Mouse (Mus musculus) kidney, postnatal 4 days (tissue): ENCODE measurements around the gene Cuedc2.
A peak's percentile ranks its signal among the peaks of the same experiment; 100 is the strongest.

Experiments used
- DNase-seq, 2 experiments: peaks; one replicate each; pipeline ENCODE4 v3.0.0; 2021; ENCODE audit warnings: mixed read lengths in 2 of 2

The Cuedc2 gene

DNA sequence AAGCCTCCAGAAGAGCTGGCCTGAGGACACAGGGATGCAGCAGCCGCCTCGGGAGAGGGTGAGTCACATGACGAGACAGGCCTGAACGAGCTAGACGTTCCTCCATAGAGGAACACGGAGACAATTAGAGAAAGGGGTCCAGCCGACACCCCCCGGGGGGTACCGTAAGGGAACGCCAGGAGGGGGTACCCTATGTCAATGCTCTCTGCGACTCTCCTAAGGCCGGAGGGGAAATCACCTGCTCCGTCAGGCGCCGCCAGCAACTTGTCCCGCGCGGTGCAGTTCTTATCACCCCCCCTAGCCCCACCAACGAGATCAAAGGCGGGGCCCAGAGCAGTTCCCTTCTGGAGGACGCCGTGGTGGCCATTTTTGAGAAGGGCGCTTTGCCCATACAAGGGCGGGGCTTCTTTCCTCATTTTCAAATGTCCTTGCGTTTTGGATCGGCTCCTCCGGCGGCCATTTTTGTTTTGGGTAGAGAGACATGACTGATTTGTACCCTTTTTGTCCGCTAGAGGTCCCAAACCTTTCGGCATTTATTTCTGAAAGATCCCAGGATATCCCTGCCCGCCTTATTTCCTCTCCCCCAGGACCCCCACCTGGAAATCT, at the start of gene Cuedc2:
Gene Cuedc2, minus strand, starts transcription at position 372 of the 606 bp plus-strand sequence.
- peak; percentile 97 to 98 for DNase-seq

- DNase-seq: peak in 1 of 2 experiments; percentile 35
These were observed 43.8 kb upstream of the Cuedc2 start for GRCm38 (mm10) chr19:46382275-46382674.

- DNase-seq: no peak
These were observed 37.4 kb upstream of the Cuedc2 start for GRCm38 (mm10) chr19:46375891-46376290.

- DNase-seq: no peak
These were observed 37.0 kb upstream of the Cuedc2 start for GRCm38 (mm10) chr19:46375489-46375888.

GRCm38 (mm10) chr19:46374477-46375088, 36.1 kb upstream of the Cuedc2 start:
- DNase-seq: peak in 1 of 2 experiments; percentile 18

- peak; percentile 77 to 83 for DNase-seq
These were observed 30.7 kb upstream of the Cuedc2 start for GRCm38 (mm10) chr19:46369204-46369603.

DNA sequence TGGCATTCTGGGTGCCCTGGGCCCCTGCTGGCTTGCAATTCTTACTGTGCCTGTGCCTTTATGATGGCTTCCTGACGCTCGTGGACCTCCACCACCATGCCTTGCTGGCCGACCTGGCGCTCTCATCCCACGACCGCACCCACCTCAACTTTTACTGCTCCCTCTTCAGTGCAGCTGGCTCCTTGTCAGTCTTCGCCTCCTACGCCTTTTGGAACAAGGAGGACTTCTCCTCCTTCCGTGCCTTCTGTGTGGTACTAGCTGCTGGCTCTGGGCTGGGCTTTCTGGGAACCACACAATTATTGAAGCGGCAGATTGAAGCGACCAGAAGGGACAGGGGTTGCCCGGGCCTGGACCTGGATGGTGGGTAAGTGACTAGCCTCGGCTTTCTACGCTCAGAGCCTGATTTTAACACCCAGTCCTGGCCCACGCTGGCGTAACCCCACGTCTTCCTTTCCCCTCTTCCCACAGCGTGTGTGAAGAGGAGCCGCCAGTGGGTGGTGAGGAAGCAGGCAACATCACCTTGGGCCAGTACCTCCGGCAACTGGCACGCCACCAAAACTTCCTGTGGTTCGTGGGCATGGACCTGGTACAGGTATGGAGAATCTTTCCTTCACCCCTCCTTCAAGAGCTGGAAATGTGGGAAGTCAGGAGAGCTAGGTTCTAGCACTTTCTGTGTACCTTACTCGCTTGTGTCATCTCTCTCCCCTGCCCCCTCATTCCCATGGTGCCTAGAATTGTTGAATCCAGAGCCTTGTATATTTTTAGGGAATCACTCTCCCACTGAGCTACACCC, 29.5 kb upstream of the Cuedc2 start:
- no peak for DNase-seq

DNA sequence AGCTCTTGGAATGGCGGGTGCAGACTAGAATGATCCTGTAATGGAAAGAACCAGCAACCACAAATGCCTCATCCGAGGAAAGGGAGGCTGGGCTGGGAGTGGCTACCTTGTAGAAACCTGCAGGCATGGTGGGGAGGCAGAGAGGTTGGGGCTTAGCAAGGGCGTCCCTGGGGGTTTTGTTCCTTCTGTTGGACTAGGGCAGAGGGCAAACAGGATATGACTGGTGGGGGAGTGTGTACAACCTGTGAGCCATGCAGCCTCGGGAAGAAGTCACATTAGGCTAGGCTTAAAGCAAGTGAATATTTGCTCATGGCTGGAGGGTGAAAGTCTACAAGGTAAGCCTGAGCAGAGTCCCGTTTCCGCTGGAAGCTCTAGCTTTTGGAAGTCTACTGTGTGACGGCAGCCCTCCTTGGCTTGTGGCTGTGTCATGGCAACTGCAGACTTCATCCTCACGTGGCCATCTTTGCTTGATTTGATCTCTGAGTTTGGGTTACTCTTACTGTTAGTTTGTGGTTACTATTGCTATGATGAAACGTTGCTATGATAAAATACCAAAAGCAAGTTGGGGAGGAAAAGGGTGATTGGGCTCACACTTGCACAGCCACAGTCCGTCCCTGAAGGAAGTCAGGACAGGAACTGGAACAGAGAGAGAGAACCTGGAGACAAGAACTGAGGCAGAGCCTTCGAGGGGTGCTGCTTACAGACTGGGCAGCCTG, 24.9 kb upstream of the Cuedc2 start:
- DNase-seq: peak in 1 of 2 experiments; percentile 23

DNA sequence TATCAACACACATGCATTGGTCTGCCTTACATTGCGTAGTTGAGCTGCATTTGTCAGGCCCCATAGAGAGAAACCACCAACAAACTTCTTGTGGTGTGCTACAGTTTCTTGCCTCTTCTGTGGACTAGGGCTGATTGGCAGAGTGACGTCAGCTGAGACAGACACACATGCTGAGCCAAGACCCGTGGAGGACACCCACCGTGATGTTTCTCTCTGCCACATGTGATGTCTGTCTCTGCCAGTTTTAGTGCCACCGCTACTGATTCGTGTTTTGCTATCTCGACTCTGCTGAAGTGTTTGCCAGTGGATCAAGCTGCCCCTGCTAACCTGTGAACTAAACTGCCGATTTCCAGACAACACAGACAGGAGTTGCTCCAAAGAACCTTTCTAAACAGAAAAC, 23.6 kb upstream of the Cuedc2 start:
- no peak for DNase-seq

GRCm38 (mm10) chr19:46358381-46358780, 19.9 kb upstream of the Cuedc2 start:
- no peak for DNase-seq

GRCm38 (mm10) chr19:46357344-46358280, 19.1 kb upstream of the Cuedc2 start:
- peak; percentile 36 to 67 for DNase-seq

- peak; percentile 86 to 92 for DNase-seq
These were observed 18.2 kb upstream of the Cuedc2 start for GRCm38 (mm10) chr19:46356701-46357138.

DNA sequence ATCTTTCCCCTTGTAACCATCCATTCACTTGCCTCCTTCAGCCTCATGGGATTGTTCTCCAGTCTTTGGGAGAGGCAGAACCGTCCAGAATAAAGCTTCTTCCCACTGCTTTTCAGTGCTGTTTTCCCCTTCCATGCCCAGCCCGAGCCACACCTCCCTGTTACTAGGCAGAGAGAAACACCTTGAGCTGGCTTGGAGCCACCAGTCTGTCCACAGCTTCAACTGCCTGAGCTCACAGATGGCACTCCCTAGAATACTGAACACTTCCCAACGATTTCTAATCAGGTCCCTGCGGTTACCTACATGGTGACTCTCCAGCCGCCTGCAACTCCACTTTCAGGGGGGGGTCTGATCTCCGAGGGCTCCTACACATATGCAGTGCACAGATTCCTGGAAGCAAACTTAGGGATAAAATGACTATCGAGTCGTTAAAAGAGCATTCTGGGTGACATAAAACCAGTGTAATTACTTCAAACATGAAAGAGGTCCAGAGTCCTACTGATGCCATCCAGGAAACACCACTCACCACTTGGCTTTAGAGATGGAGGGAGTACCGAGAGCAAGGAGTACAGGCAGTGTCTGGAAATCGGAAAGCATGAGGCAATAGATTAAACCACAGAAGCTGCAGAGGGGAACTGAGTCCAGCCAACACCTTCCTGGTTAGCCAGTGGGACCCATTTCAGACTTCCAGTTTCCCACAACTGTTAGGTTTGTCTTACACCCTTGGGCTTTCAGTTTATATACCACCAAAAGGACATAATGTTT, 11.8 kb upstream of the Cuedc2 start, which contains the start of gene 2310034G01Rik:
Gene 2310034G01Rik, minus strand, starts transcription at position 135 of the 765 bp plus-strand sequence.
- DNase-seq: no peak

DNA sequence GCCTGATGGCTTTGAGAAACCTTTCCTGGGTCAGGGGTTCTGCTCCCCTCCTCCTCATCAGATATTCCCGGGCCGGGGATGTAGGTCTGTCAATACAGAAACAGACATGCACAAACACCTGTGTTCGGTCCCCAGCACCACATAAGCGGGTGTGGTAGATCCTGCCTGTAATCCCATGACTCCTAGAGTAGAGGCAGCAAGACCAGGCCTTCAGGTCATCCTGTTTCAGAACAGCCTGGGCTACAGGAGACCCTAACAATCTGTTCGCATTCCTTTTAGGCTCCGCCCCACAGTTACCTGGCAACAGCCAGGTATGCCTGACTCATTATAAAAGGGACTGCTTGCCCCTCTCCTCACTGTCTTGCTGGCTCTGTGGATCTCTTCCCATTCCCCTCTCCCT, 11.0 kb upstream of the Cuedc2 start:
- peak in 1 of 2 experiments; percentile 18 for DNase-seq

DNA sequence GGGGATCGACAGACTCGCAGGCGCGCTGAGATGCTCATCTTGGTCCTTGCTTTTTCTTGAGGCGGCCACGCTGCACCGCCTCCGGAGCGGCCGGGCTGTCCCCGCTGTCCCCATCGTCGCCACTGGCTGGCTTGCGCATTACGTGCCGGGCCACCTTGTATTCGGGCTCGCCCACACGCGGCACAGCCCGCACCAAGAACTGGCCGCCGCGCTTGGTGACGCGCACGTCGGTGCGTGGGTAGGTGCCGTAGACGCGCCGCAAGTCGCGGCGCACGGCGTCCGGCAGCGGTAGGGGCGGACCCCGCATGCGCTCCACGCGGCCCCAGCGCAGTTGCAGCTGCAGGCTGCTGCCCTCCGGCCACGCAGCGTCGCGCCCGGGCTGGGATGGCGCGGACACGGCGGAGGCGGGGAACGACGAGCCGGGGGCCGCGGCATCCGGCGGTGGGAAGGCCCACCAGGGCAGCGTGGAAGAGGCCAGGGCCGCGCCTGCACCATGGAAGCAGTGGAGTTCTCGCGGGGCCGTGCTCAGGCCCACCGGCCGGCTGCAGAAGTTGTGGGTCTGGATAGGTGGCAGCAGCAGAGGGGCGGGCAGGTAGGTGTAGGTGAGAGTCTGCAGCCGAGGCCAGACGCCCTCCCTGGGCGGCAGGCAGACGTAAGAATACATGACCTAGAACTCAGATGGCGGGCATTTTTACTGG, 10.4 kb upstream of the Cuedc2 start:
- DNase-seq: peak; percentile 83 to 90

DNA sequence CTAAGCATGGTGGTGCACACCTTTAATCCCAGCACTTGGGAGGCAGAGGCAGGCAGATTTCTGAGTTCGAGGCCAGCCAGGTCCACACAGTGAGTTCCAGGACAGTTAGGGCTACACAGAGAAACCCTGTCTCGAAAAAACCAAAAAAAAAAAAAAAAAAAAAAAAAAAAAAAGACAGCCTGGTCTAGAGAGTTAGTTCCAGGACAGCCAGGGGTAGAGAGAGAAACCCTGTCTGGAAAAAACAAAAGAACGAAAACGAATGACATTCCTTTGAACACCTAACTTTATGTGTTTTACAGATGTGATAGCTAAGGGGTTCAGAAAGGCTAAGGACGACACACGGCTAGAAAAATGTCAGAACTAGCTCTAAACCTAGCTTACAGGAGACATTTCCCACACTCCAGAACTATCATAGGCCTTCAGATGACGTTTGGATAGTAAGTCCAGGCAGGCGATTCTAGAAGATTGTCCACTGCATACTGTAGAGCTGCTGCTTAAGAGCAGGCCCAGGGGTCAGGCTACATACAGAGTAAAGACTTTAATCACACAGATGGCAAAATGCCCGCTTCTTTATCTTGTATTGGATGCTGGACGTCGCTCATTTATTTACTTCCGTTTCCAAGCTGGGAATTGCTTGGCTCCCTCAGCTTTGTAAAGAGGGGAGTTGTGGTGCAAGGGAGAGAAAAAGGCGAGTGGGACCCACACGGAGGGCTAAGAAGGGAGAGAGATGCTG, 9.6 kb upstream of the Cuedc2 start:
- no peak for DNase-seq

- DNase-seq: no peak
These were observed 8.6 kb upstream of the Cuedc2 start for GRCm38 (mm10) chr19:46347146-46347545.

- no peak for DNase-seq
These were observed 6.4 kb upstream of the Cuedc2 start for GRCm38 (mm10) chr19:46344710-46345419.
